Mouse (Mus musculus) limb, embryonic 11.5 days (tissue): ENCODE data around the gene Atp6v1e1. TPM values are rescaled to one million over a fixed set of nuclear protein-coding genes. Genes with fewer than 3 reads are reported as not detected.

ENCODE experiments used
- ATAC-seq: fragments of 200-750 bp; cut with Nextera tagmentation; 2 replicates; pipeline ENCODE4 v1.8.0; 2017; ENCODE audit warnings: low read depth; ENCODE audit not compliant: insufficient number of reproducible peaks, low FRiP score, low TSS enrichment
- DNase-seq: peaks from one replicate; pipeline ENCODE4 v3.0.0-alpha.2; 2015; ENCODE audit warnings: low spot score
- H3K27ac ChIP-seq: fragments of 300-500 bp; sonication (generic); replicated peaks from 2 replicates; pipeline ENCODE4 v1.5.1; 2014; ENCODE audit warnings: low read depth, mild to moderate bottlenecking, low read length
- H3K27me3 ChIP-seq: fragments of 300-500 bp; sonication (generic); 2 replicates; pipeline ENCODE4 v1.6.1; 2014; ENCODE audit warnings: mild to moderate bottlenecking, low read length, mixed read lengths; ENCODE audit not compliant: control insufficient read depth, insufficient read depth
- H3K36me3 ChIP-seq: fragments of 300-500 bp; sonication (generic); 2 replicates; pipeline ENCODE4 v1.6.1; 2014; ENCODE audit warnings: mild to moderate bottlenecking, low read length, moderate library complexity, mixed read lengths; ENCODE audit not compliant: control insufficient read depth, insufficient read depth
- H3K4me1 ChIP-seq: fragments of 300-500 bp; sonication (generic); 2 replicates; pipeline ENCODE4 v1.6.1; 2014; ENCODE audit warnings: low read length, mixed read lengths; ENCODE audit not compliant: control insufficient read depth, insufficient read depth
- H3K4me2 ChIP-seq: fragments of 300-500 bp; sonication (generic); 2 replicates; pipeline ENCODE4 v1.6.1; 2014; ENCODE audit warnings: low read depth, mild to moderate bottlenecking, moderate library complexity; ENCODE audit not compliant: severe bottlenecking
- H3K4me3 ChIP-seq: fragments of 300-500 bp; sonication (generic); 2 replicates; pipeline ENCODE4 v1.5.1; 2014; ENCODE audit warnings: low read depth, low read length
- H3K9ac ChIP-seq: fragments of 300-500 bp; sonication (generic); 2 replicates; pipeline ENCODE4 v1.6.1; 2014; ENCODE audit warnings: mild to moderate bottlenecking, low read length
- H3K9me3 ChIP-seq: fragments of 300-500 bp; sonication (generic); 2 replicates; pipeline ENCODE4 v1.6.1; 2016; ENCODE audit warnings: low read length; ENCODE audit not compliant: control insufficient read depth
- WGBS: fragments of 180-500 bp; shearing (Covaris S2); extraction: QIAGEN DNeasy Blood & Tissue Kit; methylation state at CpG from one replicate; pipeline ENCODE4 v1.1.7; 2014; 5-methylcytosine and 5-hydroxymethylcytosine counted together
- polyA plus RNA-seq: library from polyadenylated mRNA; unstranded; fragments of >200 nt; fragmentation: Nextera tagmentation; extraction: Ambion mirVana; gene quantifications from 2 replicates; pipeline ENCODE4 v1.2.1, GENCODE M21; 2014

Gene Atp6v1e1
- polyA plus RNA-seq, 1 experiment from 2014 or later = 118 TPM

DNA sequence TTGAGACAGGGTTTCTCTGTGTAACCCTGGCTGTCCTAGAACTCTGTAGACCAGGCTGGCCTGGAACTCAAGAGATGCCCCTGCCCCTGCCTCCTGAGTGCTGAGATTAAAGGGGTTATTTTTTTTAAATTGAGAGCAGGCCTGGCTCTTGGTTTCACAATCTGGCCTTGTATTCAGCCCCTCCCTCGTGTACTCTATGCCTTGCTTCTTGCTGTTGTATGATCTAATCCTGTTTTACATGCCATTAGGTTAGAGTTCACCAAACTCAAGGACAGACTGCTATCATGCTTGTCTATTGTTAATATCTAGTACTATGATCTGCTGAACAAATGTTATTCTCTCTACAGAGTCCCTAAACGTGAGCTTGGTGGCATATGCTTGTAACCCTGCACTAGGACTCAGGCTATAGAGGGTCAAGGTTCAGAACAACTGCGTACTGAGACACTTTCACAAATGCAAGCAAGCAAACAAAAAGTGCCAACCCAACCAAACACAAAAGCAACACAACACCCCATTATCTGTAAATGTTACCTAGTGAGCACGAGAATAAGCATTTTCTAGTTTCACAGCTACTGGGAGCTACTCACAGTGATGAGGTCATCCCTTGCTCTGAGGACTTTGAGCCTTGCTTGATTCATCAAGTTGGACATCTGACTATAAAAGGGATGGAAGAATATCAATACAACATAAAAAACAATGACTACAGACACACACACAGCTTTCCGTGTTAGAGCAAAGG, 15.4 kb downstream of the Atp6v1e1 start:
- no peaks in the 10 kb centered on the region for H3K9me3 ChIP-seq
- H3K4me2 ChIP-seq = no peak overlapping the region
- WGBS = 85% methylated on average over 5 of the region's 5 CpGs
- H3K27ac ChIP-seq = no peak overlapping the region
- H3K9ac ChIP-seq = no peak overlapping the region
- peaks cover 31% of the 10 kb centered on the region for H3K36me3 ChIP-seq
- no peak for DNase-seq
- no peaks in the 10 kb centered on the region for H3K27me3 ChIP-seq
- ATAC-seq = no peak
- H3K4me3 ChIP-seq = no peak overlapping the region
- no peaks in the 10 kb centered on the region for H3K4me1 ChIP-seq

DNA sequence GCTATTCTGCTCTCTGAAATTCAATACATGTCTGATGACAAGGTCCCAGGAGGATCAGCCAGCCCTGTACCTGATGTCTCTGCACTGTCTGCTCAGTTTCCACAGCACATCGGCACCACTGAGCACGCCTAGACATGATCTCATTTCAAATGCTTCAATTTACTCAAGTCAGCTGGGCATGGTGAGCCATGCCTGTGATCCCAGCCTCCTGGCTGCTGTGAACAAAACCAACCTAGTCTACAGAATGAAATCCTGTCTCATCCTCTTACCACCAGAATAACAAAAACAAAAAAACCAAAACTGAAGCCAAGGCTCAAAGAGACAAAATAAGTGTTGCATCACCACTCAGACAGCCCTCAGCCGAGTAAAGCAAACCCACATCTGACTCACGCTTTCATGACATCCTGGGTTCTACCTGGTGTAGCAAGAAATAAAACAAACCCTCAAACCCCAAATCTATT, 23.0 kb downstream of the Atp6v1e1 start:
- Histone ChIP-seq H3K4me1 (no peaks in the 10 kb centered on the region), H3K4me2 (no peak overlapping the region), H3K36me3 (peaks cover 31% of the 10 kb centered on the region; the same call in 1 of the 2 replicates), H3K9me3 (no peaks in the 10 kb centered on the region), H3K4me3 (no peak overlapping the region), H3K9ac (no peak overlapping the region), H3K27ac (no peak overlapping the region), H3K27me3 (no peaks in the 10 kb centered on the region)
- DNase-seq = no peak
- WGBS = 94% methylated on average over 4 of the region's 4 CpGs
- ATAC-seq = no peak

DNA sequence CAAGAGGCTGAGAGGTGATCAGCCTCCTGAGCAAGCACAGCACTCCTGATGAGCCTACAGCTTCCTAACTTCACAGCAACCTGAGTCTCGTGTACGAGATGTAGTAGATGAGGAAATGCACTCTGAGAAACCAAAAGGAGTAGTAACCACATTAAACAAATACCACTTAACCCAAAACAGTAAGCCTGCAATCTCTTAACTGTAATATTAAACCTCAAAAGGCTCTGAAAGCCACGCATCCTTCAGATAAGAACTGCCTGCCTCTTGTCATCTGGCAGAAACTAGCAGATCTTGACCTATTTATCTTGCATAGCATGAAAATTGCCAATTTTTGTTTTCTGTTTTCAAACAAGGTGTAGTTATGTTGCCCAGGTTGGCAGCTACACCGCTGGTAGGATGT, 23.7 kb downstream of the Atp6v1e1 start:
- H3K4me2 ChIP-seq = no peak overlapping the region
- no peak overlapping the region for H3K4me3 ChIP-seq
- H3K36me3 ChIP-seq = peaks cover 31% of the 10 kb centered on the region; the same call in 1 of the 2 replicates
- H3K9ac ChIP-seq = no peak overlapping the region
- H3K4me1 ChIP-seq = no peaks in the 10 kb centered on the region
- H3K27me3 ChIP-seq = no peaks in the 10 kb centered on the region
- no peaks in the 10 kb centered on the region for H3K9me3 ChIP-seq
- no peak for ATAC-seq
- WGBS = 93% methylated on average over 4 of the region's 4 CpGs
- no peak for DNase-seq
- no peak overlapping the region for H3K27ac ChIP-seq

DNA sequence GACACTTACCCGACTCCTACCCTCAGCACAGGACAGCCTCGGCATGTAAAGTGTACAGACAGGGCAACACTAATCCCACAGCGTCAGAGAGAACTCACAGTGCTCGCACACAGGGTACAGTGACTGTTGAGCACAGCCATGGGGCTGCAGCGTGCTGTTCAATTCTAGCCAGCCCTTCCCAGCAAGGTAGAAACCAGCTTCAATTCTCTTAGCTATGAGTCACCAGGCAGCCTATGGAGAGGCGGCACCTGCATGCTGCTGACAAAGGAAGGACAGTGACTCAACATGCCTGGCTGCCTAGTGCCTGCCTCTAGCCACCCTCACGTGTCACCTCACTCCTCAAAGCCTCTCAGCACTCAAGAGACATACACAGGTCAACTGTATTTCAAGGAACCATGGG, 24.6 kb downstream of the Atp6v1e1 start:
- Histone ChIP-seq H3K4me1 (no peaks in the 10 kb centered on the region), H3K36me3 (peaks cover 23% of the 10 kb centered on the region; the same call in 1 of the 2 replicates), H3K4me2 (no peak overlapping the region), H3K27me3 (no peaks in the 10 kb centered on the region), H3K9me3 (no peaks in the 10 kb centered on the region), H3K27ac (no peak overlapping the region), H3K9ac (no peak overlapping the region), H3K4me3 (no peak overlapping the region)
- DNase-seq = no peak
- WGBS = 95% methylated on average over 7 of the region's 7 CpGs
- ATAC-seq = no peak

DNA sequence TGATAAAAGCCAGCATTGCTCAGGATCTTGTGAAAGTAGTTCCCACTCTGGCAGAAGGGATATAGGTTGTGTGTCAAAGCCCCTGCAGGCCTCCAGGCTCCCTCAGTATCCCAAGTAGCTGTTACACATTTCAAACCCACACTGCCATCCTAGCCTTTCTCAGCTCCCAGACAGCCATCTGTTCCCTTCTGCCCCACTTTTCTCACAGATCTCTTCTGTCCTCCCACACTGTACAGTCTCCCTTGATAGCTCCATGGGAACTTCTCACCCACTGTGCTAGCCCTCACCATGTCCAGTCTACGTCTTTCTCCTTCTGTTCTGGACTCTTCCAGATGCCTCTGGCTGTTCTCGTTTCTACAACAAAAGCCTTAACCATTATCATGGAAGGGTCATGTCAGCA, 26.5 kb downstream of the Atp6v1e1 start:
- no peaks in the 10 kb centered on the region for H3K9me3 ChIP-seq
- DNase-seq (no peak), ATAC-seq (no peak)
- no peak overlapping the region for H3K4me3 ChIP-seq
- WGBS = 87% methylated on average over 2 of the region's 2 CpGs
- peaks cover 19% of the 10 kb centered on the region for H3K36me3 ChIP-seq
- no peak overlapping the region for H3K4me2 ChIP-seq
- no peak overlapping the region for H3K27ac ChIP-seq
- no peaks in the 10 kb centered on the region for H3K27me3 ChIP-seq
- no peaks in the 10 kb centered on the region for H3K4me1 ChIP-seq
- no peak overlapping the region for H3K9ac ChIP-seq

GRCm38 (mm10) chr6:120795422-120796086, 27.0 kb downstream of the Atp6v1e1 start:
- ATAC-seq = no peak
- no peaks in the 10 kb centered on the region for H3K9me3 ChIP-seq

GRCm38 (mm10) chr6:120792947-120793346, 29.6 kb downstream of the Atp6v1e1 start:
- no peak for ATAC-seq
- no peak overlapping the region for H3K27ac ChIP-seq
- no peak overlapping the region for H3K4me3 ChIP-seq
- no peak for DNase-seq
- no peaks in the 10 kb centered on the region for H3K27me3 ChIP-seq
- no peaks in the 10 kb centered on the region for H3K4me1 ChIP-seq
- H3K4me2 ChIP-seq = no peak overlapping the region
- WGBS = 86% methylated on average over 8 of the region's 8 CpGs
- H3K9ac ChIP-seq = no peak overlapping the region
- no peaks in the 10 kb centered on the region for H3K9me3 ChIP-seq
- peaks cover 8% of the 10 kb centered on the region for H3K36me3 ChIP-seq

More at GRCm38 (mm10) chr6:120795422-120796086, 27.0 kb downstream of the Atp6v1e1 start:
- no peak overlapping the region for H3K4me2 ChIP-seq
- H3K4me1 ChIP-seq = no peaks in the 10 kb centered on the region
- H3K36me3 ChIP-seq = peaks cover 18% of the 10 kb centered on the region
- H3K9ac ChIP-seq = no peak overlapping the region
- DNase-seq = no peak
- WGBS = 84% methylated on average over 5 of the region's 5 CpGs
- H3K27ac ChIP-seq = no peak overlapping the region
- H3K27me3 ChIP-seq = no peaks in the 10 kb centered on the region
- no peak overlapping the region for H3K4me3 ChIP-seq

- no peak overlapping the region for H3K4me3 ChIP-seq
- H3K36me3 ChIP-seq = peaks cover 4% of the 10 kb centered on the region
- ATAC-seq = no peak
- no peaks in the 10 kb centered on the region for H3K27me3 ChIP-seq
- 41% methylated on average over 5 of the region's 5 CpGs for WGBS
- H3K4me2 ChIP-seq = no peak overlapping the region
- H3K9me3 ChIP-seq = no peaks in the 10 kb centered on the region
- H3K27ac ChIP-seq = no peak overlapping the region
- no peaks in the 10 kb centered on the region for H3K4me1 ChIP-seq
- no peak overlapping the region for H3K9ac ChIP-seq
- DNase-seq = no peak
Observed at GRCm38 (mm10) chr6:120790717-120791116, 31.9 kb downstream of the Atp6v1e1 start.
